Mouse (Mus musculus): ENCODE measurements around the gene Nrip1. TPM values are rescaled to one million over a fixed set of nuclear protein-coding genes. Genes with fewer than 3 reads are reported as not detected.

Nrip1 gene
- total and polyA plus RNA-seq, 3 experiments, result 10.4 to 91.1 (median 25.0) TPM

DNA sequence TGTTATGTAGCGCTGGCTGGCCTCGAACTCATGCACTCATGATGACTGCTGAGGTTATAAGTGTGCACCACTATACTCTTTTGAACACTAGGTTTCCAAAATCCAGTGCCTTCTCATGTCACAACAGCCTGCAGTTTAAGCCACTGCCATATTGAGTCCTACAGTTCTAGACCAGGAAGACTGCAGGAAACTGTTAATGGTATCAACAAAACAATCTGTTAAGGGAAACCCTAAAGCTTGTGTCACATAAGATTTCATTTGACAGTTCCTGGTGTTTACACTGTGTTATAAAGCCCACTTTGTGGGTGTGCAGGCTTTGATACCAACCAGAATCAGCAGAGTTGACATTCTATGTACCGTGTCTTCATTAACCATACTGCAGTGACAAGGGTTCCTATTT is 3.6 kb upstream of the Nrip1 start:
- no peak for TF ChIP-seq GATA2 (IDR thresholded peaks at IDR 0.05; ENCODE audit: borderline replicate concordance, low read depth, low read length)
- no peak for TF ChIP-seq POLR2AphosphoS5 (IDR thresholded peaks at IDR 0.05; ENCODE audit: insufficient replicate concordance, low read depth, low read length)
- no peak for TF ChIP-seq CTCF (IDR thresholded peaks at IDR 0.05; ENCODE audit: low read depth, low read length)
- no peak for TF ChIP-seq TAL1 (conservative IDR thresholded peaks at IDR 0.05; ENCODE audit: low read depth, low read length)
- no peak for TF ChIP-seq GATA1 (IDR thresholded peaks at IDR 0.05; ENCODE audit: borderline replicate concordance, low read length)

DNA sequence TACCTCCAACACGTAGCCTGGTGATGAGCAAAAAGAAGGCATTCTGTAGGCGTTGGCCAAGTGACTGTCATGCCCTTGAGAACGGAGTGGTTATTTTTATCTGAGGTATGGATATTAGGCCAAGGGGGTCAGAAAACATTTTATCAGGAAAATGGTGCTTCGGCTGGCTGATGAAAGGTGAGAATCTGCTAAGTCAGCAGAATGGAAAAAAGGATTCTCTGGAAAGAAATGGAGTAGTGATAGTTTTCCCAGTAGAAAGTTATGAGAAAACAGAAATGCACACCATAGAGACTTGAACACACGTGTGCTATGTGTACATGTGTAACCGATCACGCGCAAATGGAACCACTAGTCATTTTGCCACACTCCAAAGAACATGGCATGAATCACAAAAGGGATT is 3.0 kb upstream of the Nrip1 start:
- no peaks in the 10 kb centered on the region for H3K9me3 ChIP-seq (replicated peaks)
- DNase-seq (ENCODE audit: low spot score) (no peak), ATAC-seq (ENCODE audit: extremely low read depth, insufficient number of reproducible peaks, low FRiP score, poor library complexity, severe bottlenecking) (no peak)
- H3K36me3 ChIP-seq (replicated peaks), result no peaks in the 10 kb centered on the region
- no peak overlapping the region for H3K4me3 ChIP-seq (ENCODE audit: low read depth, low read length)
- H3K27me3 ChIP-seq (ENCODE audit: insufficient read depth, low read length), result peaks cover 16% of the 10 kb centered on the region
- TF ChIP-seq GATA1 (IDR thresholded peaks at IDR 0.05; ENCODE audit: borderline replicate concordance, low read length), result no peak
- no peak for TF ChIP-seq POLR2AphosphoS5 (IDR thresholded peaks at IDR 0.05; ENCODE audit: insufficient replicate concordance, low read depth, low read length)
- TF ChIP-seq CTCF (IDR thresholded peaks at IDR 0.05; ENCODE audit: low read depth, low read length), result no peak
- no peak for TF ChIP-seq GATA2 (IDR thresholded peaks at IDR 0.05; ENCODE audit: borderline replicate concordance, low read depth, low read length)
- TF ChIP-seq TAL1 (conservative IDR thresholded peaks at IDR 0.05; ENCODE audit: low read depth, low read length), result no peak
- H3K4me1 ChIP-seq (ENCODE audit: insufficient read depth, low read depth, low read length), result peaks cover 10% of the 10 kb centered on the region

More for the DNA sequence above, 3.6 kb upstream of the Nrip1 start:
- ATAC-seq (ENCODE audit: extremely low read depth, insufficient number of reproducible peaks, low FRiP score, poor library complexity, severe bottlenecking), result no peak
- no peaks in the 10 kb centered on the region for H3K9me3 ChIP-seq (replicated peaks)
- H3K4me3 ChIP-seq (ENCODE audit: low read depth, low read length), result no peak overlapping the region
- no peaks in the 10 kb centered on the region for H3K36me3 ChIP-seq (replicated peaks)
- H3K27me3 ChIP-seq (ENCODE audit: insufficient read depth, low read length), result peaks cover 16% of the 10 kb centered on the region
- H3K4me1 ChIP-seq (ENCODE audit: insufficient read depth, low read depth, low read length), result peaks cover 10% of the 10 kb centered on the region
- DNase-seq (ENCODE audit: low spot score), result no peak

DNA sequence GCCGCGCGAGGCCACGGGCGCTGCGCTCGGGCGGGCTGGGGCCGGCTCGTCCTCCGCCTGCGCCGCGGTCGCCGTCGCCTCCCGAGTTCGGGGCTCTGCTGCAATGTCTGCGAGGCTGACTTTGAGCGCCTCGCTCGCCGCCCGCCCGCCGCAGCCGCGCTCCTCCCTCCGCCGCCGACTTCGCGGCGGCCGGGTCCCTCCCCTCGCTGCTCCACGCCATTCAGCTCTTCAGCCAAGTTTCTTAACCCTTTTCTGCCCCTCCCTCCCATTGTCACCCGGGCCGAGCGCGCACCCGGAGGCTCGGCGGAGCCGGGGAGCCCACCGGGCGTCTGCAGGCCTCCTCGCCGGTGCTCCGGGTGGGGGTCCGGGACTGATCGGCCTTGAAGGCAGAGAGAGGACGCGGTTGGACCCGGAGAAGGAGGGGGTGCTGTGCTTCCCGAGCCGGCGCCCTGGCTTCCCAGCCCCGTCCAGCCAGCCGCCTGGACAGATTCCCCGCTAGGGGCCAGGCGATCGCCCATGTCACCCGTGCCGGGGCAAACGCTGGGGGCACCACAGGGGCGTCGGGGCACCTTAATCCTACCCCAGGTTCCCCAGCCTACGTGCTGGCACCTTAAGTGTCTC is 576 bp downstream of the Nrip1 start:
- Histone ChIP-seq H3K27me3 (ENCODE audit: insufficient read depth, low read length) (peaks cover 3% of the 10 kb centered on the region; the same call in 1 of the 2 replicates), H3K36me3 (replicated peaks) (peaks cover 7% of the 10 kb centered on the region), H3K9me3 (replicated peaks) (no peaks in the 10 kb centered on the region), H3K4me3 (ENCODE audit: low read depth, low read length) (peak overlapping the region; percentile 94), H3K4me1 (ENCODE audit: insufficient read depth, low read depth, low read length) (peaks cover 35% of the 10 kb centered on the region)
- DNase-seq (ENCODE audit: low spot score) (peak; percentile 90), ATAC-seq (ENCODE audit: extremely low read depth, insufficient number of reproducible peaks, low FRiP score, poor library complexity, severe bottlenecking) (peak; percentile 59)
- TF ChIP-seq GATA1 (IDR thresholded peaks at IDR 0.05; ENCODE audit: borderline replicate concordance, low read length) (no peak), CTCF (IDR thresholded peaks at IDR 0.05; ENCODE audit: low read depth, low read length) (no peak), POLR2AphosphoS5 (IDR thresholded peaks at IDR 0.05; ENCODE audit: insufficient replicate concordance, low read depth, low read length) (no peak), GATA2 (IDR thresholded peaks at IDR 0.05; ENCODE audit: borderline replicate concordance, low read depth, low read length) (no peak), TAL1 (conservative IDR thresholded peaks at IDR 0.05; ENCODE audit: low read depth, low read length) (no peak)

DNA sequence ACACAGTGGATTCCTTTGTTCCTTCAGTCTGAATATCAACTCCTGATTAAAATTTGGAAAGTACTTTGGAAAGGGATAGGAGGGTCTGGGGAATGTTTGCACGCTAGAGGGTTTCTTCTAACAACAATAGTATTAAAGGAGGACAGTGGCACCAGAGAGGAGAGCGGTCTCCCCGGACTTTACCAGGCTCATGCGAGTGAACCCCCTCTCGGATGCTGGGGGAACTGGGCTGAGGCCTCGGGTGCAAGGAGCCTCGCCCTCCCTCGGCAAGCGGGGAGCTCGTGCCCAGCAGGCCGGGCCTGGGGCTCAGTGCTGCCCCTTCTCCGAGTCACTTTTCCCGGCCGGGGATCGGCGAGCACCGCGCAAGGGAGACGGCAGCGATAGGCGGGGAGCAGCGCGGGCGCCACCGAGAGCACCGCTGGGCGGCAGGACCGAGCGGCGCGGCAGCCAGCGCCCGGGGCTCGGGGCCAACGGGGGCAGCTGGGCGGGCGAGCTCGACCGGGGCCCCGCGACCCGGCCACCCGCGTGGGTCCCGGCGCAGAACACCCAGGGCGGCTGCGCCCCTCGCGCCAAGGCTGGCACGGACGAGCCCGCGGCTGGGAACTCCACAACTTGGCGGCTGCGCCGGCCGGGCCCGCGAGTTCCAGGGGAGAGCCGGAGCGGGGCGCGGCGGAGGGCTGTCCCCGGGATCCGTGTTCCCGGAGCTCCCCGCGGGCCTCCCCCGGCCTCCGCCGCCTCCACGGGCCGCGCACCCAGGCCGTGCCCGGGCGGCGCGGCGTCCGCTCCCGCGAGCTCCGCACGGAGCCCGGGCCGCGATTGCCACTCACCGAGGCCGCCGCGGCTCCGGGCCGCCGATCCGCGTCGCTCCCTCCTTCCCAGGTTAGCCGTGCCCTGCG is 1.3 kb downstream of the Nrip1 start:
- Histone ChIP-seq H3K4me1 (ENCODE audit: insufficient read depth, low read depth, low read length) (peaks cover 38% of the 10 kb centered on the region), H3K27me3 (ENCODE audit: insufficient read depth, low read length) (no peaks in the 10 kb centered on the region), H3K4me3 (ENCODE audit: low read depth, low read length) (peak overlapping the region; percentile 94), H3K36me3 (replicated peaks) (peaks cover 13% of the 10 kb centered on the region), H3K9me3 (replicated peaks) (no peaks in the 10 kb centered on the region)
- TF ChIP-seq TAL1 (conservative IDR thresholded peaks at IDR 0.05; ENCODE audit: low read depth, low read length) (no peak), POLR2AphosphoS5 (IDR thresholded peaks at IDR 0.05; ENCODE audit: insufficient replicate concordance, low read depth, low read length) (no peak), GATA2 (IDR thresholded peaks at IDR 0.05; ENCODE audit: borderline replicate concordance, low read depth, low read length) (no peak), CTCF (IDR thresholded peaks at IDR 0.05; ENCODE audit: low read depth, low read length) (no peak), GATA1 (IDR thresholded peaks at IDR 0.05; ENCODE audit: borderline replicate concordance, low read length) (no peak)
- DNase-seq (ENCODE audit: low spot score) (peak; percentile 57), ATAC-seq (ENCODE audit: extremely low read depth, insufficient number of reproducible peaks, low FRiP score, poor library complexity, severe bottlenecking) (peak; percentile 19; the same call in 1 of the 2 replicates)

DNA sequence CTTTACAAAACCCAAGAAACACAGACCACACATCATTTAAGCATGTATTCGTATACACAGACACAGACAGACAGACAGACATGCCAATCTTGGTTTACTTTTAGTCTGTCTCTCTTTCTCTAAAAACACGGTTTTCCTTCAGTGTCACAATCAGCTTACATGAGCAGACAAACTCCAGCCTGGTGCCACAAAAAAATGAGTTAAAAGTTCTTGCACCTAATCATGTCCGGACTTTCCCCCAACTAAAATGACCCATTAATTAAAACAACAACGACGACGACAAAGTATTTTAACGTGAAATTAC is 2.1 kb downstream of the Nrip1 start:
- no peak for ATAC-seq (ENCODE audit: extremely low read depth, insufficient number of reproducible peaks, low FRiP score, poor library complexity, severe bottlenecking)
- H3K4me3 ChIP-seq (ENCODE audit: low read depth, low read length), result peak overlapping the region; percentile 94
- no peaks in the 10 kb centered on the region for H3K27me3 ChIP-seq (ENCODE audit: insufficient read depth, low read length)
- peaks cover 19% of the 10 kb centered on the region for H3K36me3 ChIP-seq (replicated peaks)
- H3K4me1 ChIP-seq (ENCODE audit: insufficient read depth, low read depth, low read length), result peaks cover 44% of the 10 kb centered on the region
- DNase-seq (ENCODE audit: low spot score), result no peak
- TF ChIP-seq CTCF (IDR thresholded peaks at IDR 0.05; ENCODE audit: low read depth, low read length) (no peak), POLR2AphosphoS5 (IDR thresholded peaks at IDR 0.05; ENCODE audit: insufficient replicate concordance, low read depth, low read length) (no peak), GATA1 (IDR thresholded peaks at IDR 0.05; ENCODE audit: borderline replicate concordance, low read length) (no peak), TAL1 (conservative IDR thresholded peaks at IDR 0.05; ENCODE audit: low read depth, low read length) (no peak), GATA2 (IDR thresholded peaks at IDR 0.05; ENCODE audit: borderline replicate concordance, low read depth, low read length) (no peak)
- no peaks in the 10 kb centered on the region for H3K9me3 ChIP-seq (replicated peaks)
